7 mouse cellular contexts compared by ENCODE assay signal in the genomic region with DNA sequence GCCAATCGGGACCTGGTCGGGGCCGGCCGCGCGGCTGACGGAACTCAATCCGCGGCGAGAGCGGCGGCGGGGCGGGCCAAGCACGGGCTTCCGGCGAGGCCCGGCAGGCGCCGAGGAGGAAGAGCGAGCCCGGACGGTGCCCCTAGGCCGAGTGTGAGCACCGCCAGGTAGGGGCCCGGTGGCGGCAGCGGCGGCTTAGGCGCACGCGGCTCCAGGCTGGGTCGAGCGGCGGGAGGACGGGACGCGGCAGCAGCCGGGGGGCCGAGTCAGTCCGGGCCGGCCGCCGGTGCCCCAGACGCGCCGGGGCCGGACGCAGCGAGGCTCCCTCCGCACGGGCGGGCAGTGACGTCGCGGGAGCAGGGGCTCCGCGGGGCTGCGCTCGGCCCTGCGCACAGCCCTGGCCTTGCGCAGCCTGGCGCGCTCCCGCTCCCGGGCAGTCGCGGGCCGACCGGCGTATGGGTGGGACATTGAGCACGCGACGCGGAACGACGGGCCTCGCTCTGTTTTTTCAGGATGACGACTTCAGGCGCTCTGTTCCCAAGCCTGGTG. TPM values are rescaled to one million over a fixed set of nuclear protein-coding genes. Genes with fewer than 3 reads are reported as not detected.
DNase-seq lines count a peak whose midpoint lies in the region; ATAC-seq and TF ChIP-seq lines count a peak whose summit lies in the region.

No protein-coding gene starts in this region.

- no peaks in the 10 kb centered on the region for H3K27me3 ChIP-seq in forebrain, embryonic 15.5 days
- no peaks in the 10 kb centered on the region for H3K27me3 ChIP-seq in liver, postnatal 0 days (ENCODE audit: insufficient read depth, low read length)

- peak; percentile 76 for TF ChIP-seq POLR2A in lung, adult 2 months (IDR thresholded peaks at IDR 0.05; ENCODE audit: borderline replicate concordance, extremely low read depth, low read depth, low read length)

- H3K36me3 ChIP-seq in forebrain, embryonic 15.5 days, result peaks cover 25% of the 10 kb centered on the region
- H3K36me3 ChIP-seq in liver, postnatal 0 days (replicated peaks; ENCODE audit: insufficient read depth, low read length), result peaks cover 32% of the 10 kb centered on the region

- under 1% methylated on average over 67 of the region's 80 CpGs for WGBS in lung, adult 2 months
- WGBS in forebrain, embryonic 15.5 days, result under 1% methylated on average over 80 of the region's 80 CpGs
- WGBS in liver, postnatal 0 days (ENCODE audit: insufficient replicate concordance), result under 1% methylated on average over 75 of the region's 80 CpGs

- no peak for TF ChIP-seq CTCF in lung, adult 2 months (IDR thresholded peaks at IDR 0.05; ENCODE audit: insufficient read depth, low read length)
- no peak for TF ChIP-seq CTCF in liver, postnatal 0 days (IDR thresholded peaks at IDR 0.05; ENCODE audit: low read depth)

- peak overlapping the region; percentile 88 for H3K4me3 ChIP-seq in lung, adult 2 months (replicated peaks; ENCODE audit: extremely low read depth, low read depth, low read length)
- H3K4me3 ChIP-seq in forebrain, embryonic 15.5 days, result peak overlapping the region; percentile 86
- peak overlapping the region; percentile 77 for H3K4me3 ChIP-seq in liver, postnatal 0 days (ENCODE audit: low read depth, low read length)

- peak overlapping the region; percentile 90 for H3K27ac ChIP-seq in forebrain, embryonic 15.5 days (replicated peaks)
- H3K27ac ChIP-seq in liver, postnatal 0 days (ENCODE audit: low read depth), result peak overlapping the region; percentile 97

- peak overlapping the region; percentile 89 for H3K9ac ChIP-seq in forebrain, embryonic 15.5 days (replicated peaks)
- peak overlapping the region; percentile 84 for H3K9ac ChIP-seq in liver, postnatal 0 days (replicated peaks)

- ATAC-seq in forebrain, embryonic 15.5 days (replicated peaks), result peak; percentile 72
- peak; percentile 75 for ATAC-seq in liver, postnatal 0 days

- no peaks in the 10 kb centered on the region for H3K9me3 ChIP-seq in forebrain, embryonic 15.5 days
- no peaks in the 10 kb centered on the region for H3K9me3 ChIP-seq in liver, postnatal 0 days (ENCODE audit: low read length)

- no peak for TF ChIP-seq EP300 in liver, postnatal 0 days (IDR thresholded peaks at IDR 0.05; ENCODE audit: low read depth)

- no peak for DNase-seq in lung, adult 2 months
- no peak for DNase-seq in lung, postnatal 25 days (ENCODE audit: low spot score)
- DNase-seq in c-Kit-positive CD71-positive TER-119-negative erythroid progenitor cells, embryonic 14.5 days (ENCODE audit: low read depth), result peak; percentile 22
- no peak for DNase-seq in liver, postnatal 0 days
- DNase-seq in spleen, adult 18-20 months, result no peak
- no peak for DNase-seq in Muller cell, postnatal 12 days (ENCODE audit: inconsistent ontology term)

- peaks cover 21% of the 10 kb centered on the region for H3K4me1 ChIP-seq in lung, adult 2 months (ENCODE audit: control insufficient read depth, insufficient read depth, low read length)
- peaks cover 24% of the 10 kb centered on the region for H3K4me1 ChIP-seq in forebrain, embryonic 15.5 days
- H3K4me1 ChIP-seq in liver, postnatal 0 days (ENCODE audit: insufficient read depth), result peaks cover 22% of the 10 kb centered on the region

- H3K4me2 ChIP-seq in forebrain, embryonic 15.5 days (replicated peaks), result peak overlapping the region; percentile 97
- peak overlapping the region; percentile 83 for H3K4me2 ChIP-seq in liver, postnatal 0 days (ENCODE audit: low read depth, low read length)

RNA-seq across cellular contexts. Expression of a gene that starts 0.3 kb away (rescaled TPM):
- 108 and 114 TPM in 2 replicates for polyA plus RNA-seq in lung, adult 2 months (2012; rRNA removed)
- polyA plus RNA-seq in forebrain, embryonic 15.5 days (2015; fragmentation: Nextera tagmentation; extraction: Ambion mirVana), result 201 and 206 TPM in 2 replicates
- polyA plus RNA-seq in liver, postnatal 0 days (2015; fragmentation: Nextera tagmentation; extraction: Ambion mirVana), result 91.9 and 98.0 TPM in 2 replicates

RNA-seq across cellular contexts. Expression of a gene that starts 52.5 kb away (rescaled TPM):
- polyA plus RNA-seq in lung, adult 2 months (2012; rRNA removed), result 27.9 and 34.5 TPM in 2 replicates
- 66.3 and 67.3 TPM in 2 replicates for polyA plus RNA-seq in forebrain, embryonic 15.5 days (2015; fragmentation: Nextera tagmentation; extraction: Ambion mirVana)
- 9.6 and 10.5 TPM in 2 replicates for polyA plus RNA-seq in liver, postnatal 0 days (2015; fragmentation: Nextera tagmentation; extraction: Ambion mirVana)

RNA-seq across cellular contexts. Expression of a gene that starts 54.1 kb away (rescaled TPM):
- polyA plus RNA-seq in lung, adult 2 months (2012; rRNA removed), result 145 and 148 TPM in 2 replicates
- 3.0 and 3.1 TPM in 2 replicates for polyA plus RNA-seq in forebrain, embryonic 15.5 days (2015; fragmentation: Nextera tagmentation; extraction: Ambion mirVana)
- polyA plus RNA-seq in liver, postnatal 0 days (2015; fragmentation: Nextera tagmentation; extraction: Ambion mirVana), result 2.1 and 2.2 TPM in 2 replicates

Comparison
In these comparisons a context has a peak if more than half of its experiments do, and no peak if none do; other contexts are left out.
1. RNA of a gene that starts 54.1 kb away (polyA plus RNA-seq): 145 to 148 TPM in lung, adult 2 months; 3.0 to 3.1 TPM in forebrain, embryonic 15.5 days and 2.1 to 2.2 TPM in liver, postnatal 0 days; every median in the first group is over 10 times any median in the second.
2. Peak in every context shown above with its lines, with median percentiles within 50 percentile points of each other: H3K4me3 ChIP-seq.